Mouse (Mus musculus) heart, postnatal 0 days (tissue): ENCODE measurements around the gene Gpr26. TPM values are rescaled to one million over a fixed set of nuclear protein-coding genes. Genes with fewer than 3 reads are reported as not detected.

Source experiments
- ATAC-seq: fragments of 200-750 bp; cut with Nextera tagmentation; 2 replicates; pipeline ENCODE4 v1.8.0; 2017; ENCODE audit warnings: low read depth, moderate number of reproducible peaks, moderate library complexity; ENCODE audit not compliant: insufficient read depth
- DNase-seq: peaks from one replicate; pipeline ENCODE4 v3.0.0-alpha.2; 2016; ENCODE audit warnings: low spot score
- H3K27ac ChIP-seq: fragments of 300-500 bp; sonication (generic); 2 replicates; pipeline ENCODE4 v1.5.1; 2014; ENCODE audit warnings: low read depth, mild to moderate bottlenecking
- H3K27me3 ChIP-seq: fragments of 300-500 bp; sonication (generic); 2 replicates; pipeline ENCODE4 v1.6.1; 2014; ENCODE audit warnings: low read length, mixed read lengths; ENCODE audit not compliant: control insufficient read depth, insufficient read depth
- H3K36me3 ChIP-seq: fragments of 300-500 bp; sonication (generic); replicated peaks from 2 replicates; pipeline ENCODE4 v1.6.1; 2014; ENCODE audit warnings: low read length, mixed read lengths; ENCODE audit not compliant: control insufficient read depth, insufficient read depth
- H3K4me1 ChIP-seq: fragments of 300-500 bp; sonication (generic); 2 replicates; pipeline ENCODE4 v1.6.1; 2014; ENCODE audit warnings: antibody characterized with exemption; ENCODE audit not compliant: control insufficient read depth, insufficient read depth
- H3K4me2 ChIP-seq: fragments of 300-500 bp; sonication (generic); 2 replicates; pipeline ENCODE4 v1.6.1; 2014; ENCODE audit warnings: low read depth, mild to moderate bottlenecking, low read length, moderate library complexity
- H3K4me3 ChIP-seq: fragments of 300-500 bp; sonication (generic); 2 replicates; pipeline ENCODE4 v1.5.1; 2014; ENCODE audit warnings: low read depth, low read length
- H3K9ac ChIP-seq: fragments of 300-500 bp; sonication (generic); replicated peaks from 2 replicates; pipeline ENCODE4 v1.6.1; 2014; ENCODE audit warnings: low read depth, low read length, mixed read lengths
- H3K9me3 ChIP-seq: fragments of 300-500 bp; sonication (generic); replicated peaks from 2 replicates; pipeline ENCODE4 v1.6.1; 2016; ENCODE audit warnings: low read length; ENCODE audit not compliant: control insufficient read depth
- CTCF ChIP-seq: IDR thresholded peaks from 2 replicates; pipeline ENCODE4 v1.5.1; 2016; ENCODE audit warnings: antibody characterized with exemption, control low read depth, low read depth
- EP300 ChIP-seq: IDR thresholded peaks from 2 replicates; pipeline ENCODE4 v1.6.1; 2016; ENCODE audit warnings: antibody characterized with exemption, low read depth
- WGBS: fragments of 180-500 bp; shearing (Covaris S2); extraction: QIAGEN DNeasy Blood & Tissue Kit; methylation state at CpG from one replicate; pipeline ENCODE4 v1.1.7; 2014; 5-methylcytosine and 5-hydroxymethylcytosine counted together
- polyA plus RNA-seq: library from polyadenylated mRNA; unstranded; fragments of >200 nt; fragmentation: Nextera tagmentation; extraction: Ambion mirVana; gene quantifications from 2 replicates; pipeline ENCODE4 v1.2.1, GENCODE M21; 2015
- total RNA-seq: library from RNA; depleted of rRNA; stranded (reverse); fragments of >200 nt; gene quantifications from 2 replicates; pipeline ENCODE4 v1.2.3, GENCODE M21; 2014; ENCODE audit warnings: low replicate concordance; rRNA removed

The Gpr26 gene
- total and polyA plus RNA-seq, 2 experiments from 2014 or later = not detected

- Histone ChIP-seq H3K27ac (no peak overlapping the region), H3K4me2 (no peak overlapping the region), H3K9me3 (no peaks in the 10 kb centered on the region), H3K4me3 (no peak overlapping the region), H3K9ac (no peak overlapping the region), H3K27me3 (no peaks in the 10 kb centered on the region), H3K36me3 (no peaks in the 10 kb centered on the region), H3K4me1 (no peaks in the 10 kb centered on the region)
- TF ChIP-seq CTCF (no peak), EP300 (no peak)
- WGBS = 59% methylated on average over 6 of the region's 6 CpGs
- DNase-seq (no peak), ATAC-seq (no peak)
Measured at GRCm38 (mm10) chr7:132031940-132032531, 65.8 kb downstream of the Gpr26 start.

Other genes with a start within 250 kb of the Gpr26 start
- gene Cpxm2, start 188.3 kb downstream of the Gpr26 start, total RNA-seq = 1.1 and 1.5 TPM in 2 replicates
- gene Cpxm2, start 188.3 kb downstream of the Gpr26 start, polyA plus RNA-seq = 0.37 TPM in 2 replicates